Mouse (Mus musculus): ENCODE measurements at regions not wholly inside any gene's neighbourhood (a gene's known extent, or its start where the extent isn't known, plus 50 kb on each side); places are given as distances from the start of the nearest gene placed in this dataset.
A peak's percentile ranks its signal among the peaks of the same experiment; 100 is the strongest.

- intact Hi-C loops (cut with DNase I), result no loop called here
- DNase-seq, result peak; percentile 16 to 37
Measured at GRCm38 (mm10) chr9:117872387-117873081, 167.8 kb upstream of the Azi2 start.

- DNase-seq, result no peak
- intact Hi-C loops (cut with DNase I), result no loop called here
Measured at GRCm38 (mm10) chr9:117872021-117872386, 168.3 kb upstream of the Azi2 start.

DNA sequence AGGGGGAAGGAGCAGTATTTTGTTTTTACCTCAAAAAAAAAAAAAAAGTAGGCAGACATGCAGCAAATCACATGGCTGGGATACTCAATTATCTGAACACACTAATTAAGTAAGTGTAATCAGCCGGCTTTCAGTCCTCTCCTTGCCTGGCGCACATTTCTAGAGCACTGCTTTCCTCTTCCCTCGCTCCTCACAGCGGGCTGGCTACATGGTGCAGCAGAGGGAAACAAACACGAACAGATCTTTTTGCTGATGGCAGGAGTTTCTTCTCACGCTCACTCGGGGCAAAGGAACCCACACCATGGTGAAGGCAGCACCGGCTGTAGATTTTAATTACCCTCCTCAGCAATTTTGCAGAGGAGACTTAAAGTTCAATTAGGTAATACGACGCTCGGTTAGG lies 169.7 kb upstream of the Azi2 start:
- DNase-seq, result no peak
- intact Hi-C loops (cut with DNase I), result no loop called here

DNA sequence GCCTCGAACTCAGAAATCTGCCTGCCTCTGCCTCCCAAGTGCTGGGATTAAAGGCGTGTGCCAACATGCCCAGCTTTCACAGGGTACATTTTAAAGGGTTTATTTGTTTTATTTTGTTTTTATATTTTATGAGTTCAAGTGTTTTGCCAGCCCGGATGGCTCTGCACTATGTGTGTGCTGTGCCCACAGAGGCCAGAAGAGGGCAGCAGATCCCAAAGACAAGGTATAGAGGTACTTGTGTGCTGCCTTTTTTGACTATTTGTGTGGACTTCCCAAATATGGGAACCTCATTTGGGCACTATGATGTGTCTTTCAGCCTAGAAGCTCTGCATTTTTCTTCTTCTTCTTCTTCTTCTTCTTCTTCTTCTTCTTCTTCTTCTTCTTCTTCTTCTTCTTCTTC lies 176.4 kb upstream of the Azi2 start:
- no peak for DNase-seq
- intact Hi-C loops (cut with DNase I), result no loop called here

DNA sequence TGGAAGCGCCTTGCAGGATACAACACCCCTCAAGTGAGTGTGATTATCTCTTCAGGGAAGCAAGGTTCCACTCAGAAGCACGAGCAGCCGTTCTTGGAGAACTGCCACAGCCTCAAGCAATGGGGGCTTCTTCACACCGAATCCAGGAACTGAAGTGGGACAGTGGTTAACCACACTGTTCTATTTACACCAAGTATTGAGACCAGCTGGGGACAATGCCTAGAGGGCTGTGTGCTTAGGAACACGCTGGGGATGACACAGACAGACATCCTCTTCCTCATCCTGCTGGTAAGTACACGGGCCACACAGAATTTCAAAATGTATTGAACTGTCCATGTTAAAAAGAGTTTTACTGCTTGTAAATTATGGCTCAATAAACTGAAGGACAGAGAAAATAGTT lies 177.0 kb upstream of the Azi2 start:
- intact Hi-C loops (cut with DNase I), result no loop called here

DNA sequence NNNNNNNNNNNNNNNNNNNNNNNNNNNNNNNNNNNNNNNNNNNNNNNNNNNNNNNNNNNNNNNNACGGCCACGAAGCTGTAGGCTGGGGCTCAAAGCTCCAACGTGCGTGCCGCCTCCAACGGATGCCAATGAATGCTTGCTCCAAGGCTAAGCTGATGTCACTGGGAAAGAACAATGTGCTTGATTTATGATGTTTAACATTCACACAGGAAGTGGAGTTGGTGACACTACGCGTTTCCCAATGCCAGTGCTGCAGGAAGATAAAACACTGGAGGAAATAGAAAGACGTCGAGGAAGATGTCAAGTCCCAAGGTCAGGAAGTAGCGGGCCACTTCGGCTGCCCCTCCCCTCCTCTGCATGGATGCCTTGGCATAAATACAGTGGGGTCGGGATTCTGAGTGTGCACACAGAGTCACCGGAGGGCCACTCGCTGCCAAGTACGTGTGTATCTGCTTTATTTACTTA lies 180.7 kb upstream of the Azi2 start:
- intact Hi-C loops (cut with DNase I), result no loop called here
- DNase-seq, result no peak

More for the DNA sequence above, 177.0 kb upstream of the Azi2 start:
- DNase-seq, result no peak

GRCm38 (mm10) chr9:117843531-117843930 lies 196.8 kb upstream of the Azi2 start:
- intact Hi-C loops (cut with DNase I), result no loop called here

DNA sequence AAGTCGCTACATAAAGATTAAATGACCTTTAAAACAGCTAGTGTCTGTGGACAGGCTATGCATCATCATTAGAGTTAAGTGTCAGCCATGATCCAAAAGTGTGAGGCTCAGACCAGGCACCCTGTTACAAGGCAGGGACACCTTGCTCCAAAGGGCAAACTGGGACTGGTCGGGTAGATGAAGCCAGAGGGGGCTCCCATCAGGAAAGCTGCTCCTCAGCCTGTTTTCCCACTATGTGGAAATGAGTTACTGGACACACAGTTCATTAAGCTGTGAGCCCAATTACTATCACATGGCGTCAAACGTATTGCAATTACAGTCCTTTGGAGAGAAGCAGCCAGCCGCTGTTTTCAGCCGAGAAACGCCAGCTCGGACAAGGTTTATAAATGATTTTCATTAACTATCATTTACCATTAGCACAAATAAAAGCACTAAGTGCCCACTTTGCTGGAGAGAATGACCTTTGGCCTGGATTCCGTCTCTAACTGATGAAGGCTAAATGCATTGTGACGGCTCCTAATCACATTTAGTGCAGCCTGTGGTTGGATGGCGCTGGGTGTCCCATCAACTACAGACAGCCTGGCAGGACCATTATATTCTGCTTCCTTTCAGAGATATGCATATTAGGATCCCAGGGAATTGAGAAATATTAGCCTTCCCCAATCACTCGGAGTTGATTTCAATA lies 203.5 kb upstream of the Azi2 start:
- intact Hi-C loops (cut with DNase I), result no loop called here
- DNase-seq, result no peak

More at GRCm38 (mm10) chr9:117843531-117843930, 196.8 kb upstream of the Azi2 start:
- no peak for DNase-seq

DNA sequence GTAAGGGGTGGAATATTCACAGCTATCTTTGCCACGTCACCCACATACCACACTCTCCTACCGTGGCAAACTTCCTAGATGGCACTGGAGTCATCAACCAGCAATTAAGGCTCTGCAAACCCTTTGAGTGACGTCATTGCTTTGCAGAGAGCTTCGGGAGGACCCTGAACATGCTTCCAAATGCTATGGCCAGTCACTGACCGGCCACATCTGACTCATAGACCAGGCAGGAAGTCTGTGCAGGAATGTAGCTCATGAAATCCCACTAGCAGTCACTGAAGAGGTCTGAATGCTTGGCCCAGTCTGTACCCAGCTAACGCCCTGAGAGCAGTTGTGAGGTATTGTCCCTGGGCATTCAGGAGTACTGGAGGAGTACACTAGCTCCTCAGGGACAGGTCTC lies 203.9 kb upstream of the Rbms3 start:
- intact Hi-C loops (cut with DNase I), result no loop called here
- no peak for DNase-seq

GRCm38 (mm10) chr9:117814661-117815060 lies 184.9 kb upstream of the Rbms3 start:
- DNase-seq, result no peak
- intact Hi-C loops (cut with DNase I), result no loop called here

- DNase-seq, result no peak
- intact Hi-C loops (cut with DNase I), result no loop called here
Measured at GRCm38 (mm10) chr9:117813216-117813615, 183.5 kb upstream of the Rbms3 start.

- DNase-seq, result no peak
- intact Hi-C loops (cut with DNase I), result no loop called here
Measured at GRCm38 (mm10) chr9:117805812-117806211, 176.1 kb upstream of the Rbms3 start.

DNA sequence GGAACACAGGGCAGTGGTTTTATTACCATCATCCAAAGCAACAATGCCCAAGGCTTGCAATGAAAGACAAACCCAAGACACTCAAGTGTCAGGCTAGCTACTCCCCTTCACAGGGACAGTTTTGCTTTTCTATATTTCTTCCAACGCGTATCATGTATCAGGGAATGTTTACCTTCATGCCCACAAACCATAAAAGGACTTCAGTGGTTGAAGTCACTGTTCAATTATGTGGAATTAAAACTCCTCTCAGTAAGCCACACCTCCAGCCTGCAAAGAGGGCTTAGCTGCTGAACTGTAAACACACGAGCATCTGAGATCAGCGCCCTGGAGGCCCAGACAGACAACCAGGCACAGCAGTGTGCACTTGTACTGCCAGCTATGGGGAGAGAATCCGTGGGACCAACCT lies 154.5 kb upstream of the Rbms3 start:
- DNase-seq, result no peak
- intact Hi-C loops (cut with DNase I), result no loop called here

GRCm38 (mm10) chr9:117754651-117755050 lies 124.9 kb upstream of the Rbms3 start:
- intact Hi-C loops (cut with DNase I), result no loop called here
- DNase-seq, result no peak

- DNase-seq, result peak in 1 of 2 experiments; percentile 4
- intact Hi-C loops (cut with DNase I), result no loop called here
Measured at GRCm38 (mm10) chr9:117753466-117753865, 123.8 kb upstream of the Rbms3 start.

DNA sequence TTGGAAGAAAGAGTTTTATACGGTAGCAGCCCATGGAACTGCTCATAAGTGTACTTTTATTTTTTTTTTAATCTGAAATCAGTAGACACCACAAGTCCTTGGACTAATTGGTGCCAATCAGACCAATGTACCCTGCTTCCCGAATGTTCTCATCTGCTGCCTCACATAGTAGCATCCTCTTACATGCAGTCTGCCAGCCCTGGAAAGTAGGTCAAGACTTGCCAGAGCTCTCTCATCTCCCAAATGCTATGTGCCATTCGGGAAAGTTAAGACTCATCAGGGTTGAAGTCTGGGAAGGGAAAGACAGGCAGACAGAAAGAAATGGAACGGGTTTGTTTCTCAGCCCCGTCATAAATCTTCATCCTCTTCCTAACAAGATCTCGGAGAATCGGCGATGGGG lies 115.2 kb upstream of the Rbms3 start:
- DNase-seq, result no peak
- intact Hi-C loops (cut with DNase I), result no loop called here

GRCm38 (mm10) chr9:117729366-117729765 lies 99.7 kb upstream of the Rbms3 start:
- intact Hi-C loops (cut with DNase I), result no loop called here
- no peak for DNase-seq

DNA sequence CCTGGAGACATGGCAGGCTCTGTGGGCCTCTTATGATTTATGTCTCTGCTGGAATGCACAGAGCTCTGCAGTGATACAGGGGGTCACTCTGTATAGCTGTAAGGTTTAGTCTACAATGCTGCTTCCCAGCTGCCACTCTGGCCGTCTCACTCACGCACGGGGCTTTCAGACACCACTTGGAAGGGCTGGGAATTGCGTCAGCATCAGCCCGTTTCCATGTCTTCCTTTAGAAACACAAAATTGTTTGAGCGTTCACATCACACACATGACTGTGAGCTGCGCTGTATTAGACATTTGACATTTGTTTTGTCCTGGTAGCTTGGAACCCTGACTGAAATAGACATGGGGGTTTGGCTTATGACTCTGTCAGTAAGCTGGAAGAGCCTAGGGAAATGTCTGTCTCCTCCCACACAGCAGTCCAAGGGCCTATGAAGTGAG lies 90.5 kb upstream of the Rbms3 start:
- intact Hi-C loops (cut with DNase I), result no loop called here
- no peak for DNase-seq

GRCm38 (mm10) chr9:117717346-117717745 lies 87.6 kb upstream of the Rbms3 start:
- intact Hi-C loops (cut with DNase I), result no loop called here
- DNase-seq, result no peak

DNA sequence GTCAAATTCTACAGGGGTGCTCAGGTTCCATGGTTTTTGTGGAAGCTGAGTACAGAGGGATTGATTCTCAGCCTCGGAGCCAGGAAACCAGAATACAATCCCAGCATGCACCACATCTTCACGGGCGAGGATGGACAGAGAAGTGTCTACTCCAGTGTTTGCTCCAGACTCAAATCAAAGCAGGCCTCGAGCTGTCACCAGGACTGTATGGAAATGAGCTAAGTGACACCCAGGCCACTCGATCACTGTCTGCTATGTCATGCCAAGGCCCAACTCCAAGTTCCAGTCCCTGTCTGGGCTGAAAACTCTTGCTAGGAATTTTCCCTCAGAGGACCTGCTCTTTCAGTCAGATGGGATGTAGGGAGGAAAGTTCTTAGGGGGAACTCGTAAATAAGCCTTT lies 86.8 kb upstream of the Rbms3 start:
- DNase-seq, result no peak
- intact Hi-C loops (cut with DNase I), result no loop called here

- DNase-seq, result peak in 1 of 2 experiments; percentile 12
- intact Hi-C loops (cut with DNase I), result no loop called here
Measured at GRCm38 (mm10) chr9:117714741-117715675, 85.3 kb upstream of the Rbms3 start.

Data from heart, postnatal 14 days (tissue).